Mouse (Mus musculus): ENCODE results near the gene Artn.

DNA sequence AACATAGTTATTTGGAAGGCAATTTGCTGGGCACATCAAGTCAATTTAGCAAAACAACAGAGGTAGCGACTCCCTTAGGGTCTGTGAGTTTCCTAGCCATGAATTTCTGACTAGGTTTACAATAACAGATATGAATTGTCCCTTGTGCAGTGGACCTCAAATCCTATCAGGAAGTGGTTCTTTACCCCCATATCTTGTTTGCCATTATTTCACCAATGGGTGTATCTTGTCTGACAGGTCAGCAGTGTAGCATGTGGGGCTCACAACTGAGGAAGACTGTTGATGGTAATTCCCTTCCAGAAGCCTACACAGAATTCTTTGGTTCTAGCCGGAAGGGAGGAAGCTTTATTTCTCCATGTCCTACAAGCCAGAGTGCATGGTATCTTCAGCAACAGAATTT lies 8.2 kb downstream of the Artn start:
- TF ChIP-seq CTCF (IDR thresholded peaks at IDR 0.05), result no peak
- TF ChIP-seq EP300 (IDR thresholded peaks at IDR 0.05; ENCODE audit: insufficient read depth, low read depth, low read length), result no peak
- TF ChIP-seq POLR2A (IDR thresholded peaks at IDR 0.05; ENCODE audit: insufficient read depth, low read depth, low read length), result no peak

All from heart, adult 2 months (tissue).